Mouse (Mus musculus): Measurements from ENCODE around the gene Lce1j. TPM values are rescaled to one million over a fixed set of nuclear protein-coding genes. Genes with fewer than 3 reads are reported as not detected.
"Not testable (repeated sequence)": the region's sequence is repeated elsewhere in the genome, so short reads cannot be mapped to it uniquely, and the experiment has no call there.

Lce1j gene
- polyA plus RNA-seq (2015; fragmentation: Nextera tagmentation; extraction: Ambion mirVana), result not detected in 2 replicates

DNA sequence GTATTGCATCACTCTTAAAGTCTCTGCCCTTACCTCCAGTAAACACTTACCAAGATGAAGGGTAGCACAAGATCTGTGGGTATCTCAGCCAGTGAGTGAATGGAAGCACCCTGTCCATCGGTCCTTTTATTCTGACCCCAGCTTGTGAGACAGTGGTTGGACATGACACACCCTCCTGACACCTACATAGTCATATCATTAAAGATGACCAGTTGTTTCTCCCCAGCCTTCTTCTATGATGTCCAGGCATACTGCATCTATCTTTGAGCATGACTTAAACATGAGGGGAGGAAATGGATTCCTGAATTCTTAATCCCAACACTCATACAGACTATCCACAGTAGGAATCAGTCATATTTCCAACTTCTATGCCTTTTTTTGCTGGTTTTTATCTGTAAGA, at the start of gene Lce1j:
Gene Lce1j (minus strand): TSS at position 101 of the 400 bp plus-strand sequence.
- Histone ChIP-seq H3K9me3 (no peaks in the 10 kb centered on the region), H3K4me2 (no peak within 1 kb of the TSS), H3K4me3 (no peak within 1 kb of the TSS), H3K36me3 (no peaks in the 10 kb centered on the region), H3K9ac (no peak within 1 kb of the TSS), H3K27ac (no peak within 1 kb of the TSS), H3K27me3 (no peaks in the 10 kb centered on the region), H3K4me1 (no peaks in the 10 kb centered on the region)
- ATAC-seq (ENCODE audit: borderline replicate concordance, extremely low read depth, low FRiP score, low TSS enrichment), result no peak
- WGBS, result 74% methylated on average over 1 of the region's 1 CpGs

DNA sequence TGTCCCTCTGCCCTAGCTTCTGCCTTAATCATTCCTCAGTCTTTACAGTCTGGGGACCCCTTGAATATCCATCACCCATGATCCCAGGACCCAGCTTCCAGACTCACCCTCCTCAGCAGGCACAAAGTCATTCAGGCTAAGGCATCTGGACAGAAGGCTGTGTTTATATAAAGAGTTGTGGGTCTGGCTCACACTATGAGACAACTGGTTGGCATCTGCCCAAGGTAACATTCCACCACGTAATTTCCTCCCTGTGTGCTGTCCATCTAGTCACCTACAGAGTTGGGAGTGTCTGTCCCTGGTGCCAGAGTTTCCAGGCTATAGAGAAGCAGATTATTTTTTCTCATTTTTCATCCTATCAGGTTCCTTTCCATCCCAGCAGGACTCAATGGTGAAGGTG, 36.8 kb upstream of the Lce1j start, which contains the start of gene Kprp:
Gene Kprp (minus strand): TSS at position 140 of the 400 bp plus-strand sequence.
- Histone ChIP-seq H3K36me3 (no peaks in the 10 kb centered on the region), H3K27ac (no peak within 1 kb of the TSS), H3K4me2 (no peak within 1 kb of the TSS), H3K4me1 (no peaks in the 10 kb centered on the region), H3K4me3 (no peak within 1 kb of the TSS), H3K9ac (no peak within 1 kb of the TSS), H3K9me3 (no peaks in the 10 kb centered on the region), H3K27me3 (no peaks in the 10 kb centered on the region)
- WGBS, result 10% methylated on average over 1 of the region's 1 CpGs
- ATAC-seq (ENCODE audit: borderline replicate concordance, extremely low read depth, low FRiP score, low TSS enrichment), result no peak

DNA sequence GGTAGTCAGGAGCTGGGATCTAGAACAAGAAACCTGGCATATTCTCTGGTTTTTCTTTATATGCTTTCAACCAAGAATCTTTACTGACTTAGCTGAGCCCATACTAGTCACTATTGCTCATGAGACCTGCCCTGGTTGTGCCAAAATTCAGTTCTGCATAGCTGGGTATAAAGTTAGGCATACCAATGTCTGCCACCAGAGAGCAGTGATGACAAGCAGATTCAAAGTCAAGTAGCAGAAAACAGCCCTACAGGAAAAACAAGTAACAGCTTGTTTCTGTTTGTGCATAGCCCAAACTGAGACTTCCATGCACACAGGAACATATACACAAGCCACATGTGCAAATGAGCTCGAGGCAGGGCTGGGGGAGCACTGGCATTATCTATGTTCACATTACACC, 35.5 kb upstream of the Lce1j start:
- Histone ChIP-seq H3K9ac (no peak overlapping the region), H3K4me2 (no peak overlapping the region), H3K4me1 (no peaks in the 10 kb centered on the region), H3K27me3 (no peaks in the 10 kb centered on the region), H3K9me3 (no peaks in the 10 kb centered on the region), H3K36me3 (no peaks in the 10 kb centered on the region), H3K27ac (no peak overlapping the region), H3K4me3 (no peak overlapping the region)
- ATAC-seq (ENCODE audit: borderline replicate concordance, extremely low read depth, low FRiP score, low TSS enrichment), result no peak
- WGBS, result 32% methylated on average over 1 of the region's 1 CpGs

DNA sequence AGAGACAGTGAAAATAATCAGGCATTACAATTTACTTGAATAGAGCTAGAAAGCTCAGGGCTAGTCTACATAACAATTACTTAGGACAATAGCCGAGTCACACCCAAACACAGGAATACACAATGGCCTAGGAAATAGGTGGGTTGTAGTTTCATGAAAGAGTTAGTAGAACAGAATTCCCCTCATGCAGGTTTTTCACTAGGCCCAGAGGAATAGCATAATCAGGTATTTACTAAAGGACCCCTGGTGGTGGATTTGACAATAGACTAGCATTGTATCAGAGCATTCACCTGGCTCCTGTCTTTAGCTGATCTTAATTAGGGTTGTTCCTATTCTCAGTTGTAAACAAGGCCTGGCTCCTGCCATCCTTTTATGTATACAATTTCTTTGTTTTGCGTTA, 25.7 kb upstream of the Lce1j start:
- whole genome bisulfite sequencing, result 91% methylated on average over 2 of the region's 2 CpGs
- not testable (repeated sequence) for H3K9ac ChIP-seq; H3K27me3 ChIP-seq; H3K9me3 ChIP-seq; H3K4me3 ChIP-seq; H3K4me1 ChIP-seq; H3K4me2 ChIP-seq; ATAC-seq (ENCODE audit: borderline replicate concordance, extremely low read depth, low FRiP score, low TSS enrichment); H3K36me3 ChIP-seq; H3K27ac ChIP-seq

DNA sequence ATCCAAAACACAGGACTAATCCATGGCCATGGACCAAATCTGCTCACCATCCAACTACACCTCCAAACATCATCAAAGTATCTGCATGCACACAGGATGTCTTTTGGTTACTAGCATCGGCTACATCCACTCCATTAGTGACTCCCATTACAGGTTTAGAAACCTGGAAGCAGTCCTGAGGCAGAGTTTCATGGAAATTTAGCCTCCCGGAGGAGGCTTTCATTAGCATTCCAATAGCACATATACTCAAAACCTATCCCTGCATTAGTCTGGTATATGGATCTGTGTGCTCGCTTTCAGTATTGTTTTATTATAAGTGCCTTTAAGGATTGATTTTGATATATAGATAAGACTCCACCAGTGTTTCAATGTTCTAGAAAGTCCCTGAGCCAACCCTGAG, 25.3 kb upstream of the Lce1j start:
- ATAC-seq (ENCODE audit: borderline replicate concordance, extremely low read depth, low FRiP score, low TSS enrichment), result no peak
- Histone ChIP-seq H3K4me3 (no peak overlapping the region), H3K4me1 (no peaks in the 10 kb centered on the region), H3K4me2 (no peak overlapping the region), H3K9ac (no peak overlapping the region), H3K9me3 (no peaks in the 10 kb centered on the region), H3K27ac (no peak overlapping the region), H3K27me3 (no peaks in the 10 kb centered on the region), H3K36me3 (no peaks in the 10 kb centered on the region)
- 88% methylated on average over 3 of the region's 3 CpGs for WGBS

DNA sequence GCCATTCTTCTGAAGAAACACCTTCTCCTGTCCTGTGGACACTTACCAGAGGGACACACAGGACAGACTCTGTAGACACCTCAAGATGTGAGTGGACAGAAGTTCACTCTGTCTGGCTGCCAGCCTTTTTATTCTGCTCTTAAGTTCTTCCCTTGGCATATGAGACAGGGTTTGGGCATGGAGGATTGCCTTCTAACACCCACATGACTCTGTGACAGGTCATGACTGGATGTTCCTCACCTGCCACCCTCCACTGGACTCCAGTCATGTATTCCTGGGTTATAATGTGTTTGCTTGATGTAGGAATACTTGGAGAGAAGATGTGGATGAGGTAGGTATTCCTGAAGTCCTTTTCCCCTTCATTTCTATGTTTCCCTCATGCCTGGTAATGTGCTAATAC, 17.5 kb upstream of the Lce1j start, which contains the start of gene Lce1k:
Gene Lce1k (minus strand): TSS at position 101 of the 400 bp plus-strand sequence.
- Histone ChIP-seq H3K27ac (no peak within 1 kb of the TSS), H3K4me3 (no peak within 1 kb of the TSS), H3K36me3 (no peaks in the 10 kb centered on the region), H3K4me2 (no peak within 1 kb of the TSS), H3K9ac (no peak within 1 kb of the TSS), H3K4me1 (no peaks in the 10 kb centered on the region), H3K9me3 (no peaks in the 10 kb centered on the region), H3K27me3 (no peaks in the 10 kb centered on the region)
- no peak for ATAC-seq (ENCODE audit: borderline replicate concordance, extremely low read depth, low FRiP score, low TSS enrichment)

DNA sequence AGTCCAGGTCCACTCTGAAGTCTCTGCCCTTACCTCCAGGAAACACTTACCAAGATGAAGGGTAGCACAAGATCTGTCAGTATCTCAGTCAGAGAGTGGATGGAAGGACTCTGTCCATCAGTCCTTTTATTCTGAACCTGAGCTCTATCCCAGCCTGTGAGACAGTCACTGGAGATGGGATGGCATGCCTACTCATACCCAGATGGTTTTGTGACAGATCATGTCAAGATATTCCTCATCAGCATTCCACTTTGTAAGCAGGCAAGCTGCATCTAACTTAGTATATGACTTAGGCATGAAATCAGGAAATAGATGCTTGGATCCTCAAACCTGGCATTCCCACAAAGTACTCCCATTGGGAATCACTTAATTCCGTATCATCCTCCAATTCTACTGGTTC, 11.5 kb downstream of the Lce1j start, which contains the start of gene Lce1i:
Gene Lce1i (minus strand): TSS at position 101 of the 400 bp plus-strand sequence.
- Histone ChIP-seq H3K9ac (no peak within 1 kb of the TSS), H3K9me3 (no peaks in the 10 kb centered on the region), H3K4me1 (no peaks in the 10 kb centered on the region), H3K27me3 (no peaks in the 10 kb centered on the region), H3K4me3 (no peak within 1 kb of the TSS), H3K36me3 (no peaks in the 10 kb centered on the region), H3K27ac (no peak within 1 kb of the TSS), H3K4me2 (no peak within 1 kb of the TSS)
- ATAC-seq (ENCODE audit: borderline replicate concordance, extremely low read depth, low FRiP score, low TSS enrichment), result no peak
- WGBS, result 82% methylated on average over 1 of the region's 1 CpGs

DNA sequence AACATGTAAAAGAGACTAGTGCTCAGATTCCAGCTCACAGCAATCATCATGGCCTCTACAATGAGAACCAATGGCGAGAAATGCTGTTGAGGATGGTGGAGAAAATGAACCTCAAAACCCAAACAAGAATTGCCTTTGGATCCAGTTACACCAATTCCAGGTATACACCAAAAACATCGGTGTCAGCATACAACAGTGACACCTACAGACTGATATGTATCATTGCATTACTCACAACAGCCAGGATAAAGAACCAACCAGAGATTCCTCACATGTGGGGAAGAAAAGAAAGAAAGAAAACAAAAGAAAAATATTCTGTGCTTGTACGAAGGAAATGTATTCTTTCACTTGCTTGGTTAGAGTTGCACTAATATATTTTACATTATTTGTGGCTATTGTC, 18.7 kb downstream of the Lce1j start:
- Histone ChIP-seq H3K4me2 (no peak overlapping the region), H3K4me3 (no peak overlapping the region)
- 22% methylated on average over 3 of the region's 3 CpGs for WGBS

DNA sequence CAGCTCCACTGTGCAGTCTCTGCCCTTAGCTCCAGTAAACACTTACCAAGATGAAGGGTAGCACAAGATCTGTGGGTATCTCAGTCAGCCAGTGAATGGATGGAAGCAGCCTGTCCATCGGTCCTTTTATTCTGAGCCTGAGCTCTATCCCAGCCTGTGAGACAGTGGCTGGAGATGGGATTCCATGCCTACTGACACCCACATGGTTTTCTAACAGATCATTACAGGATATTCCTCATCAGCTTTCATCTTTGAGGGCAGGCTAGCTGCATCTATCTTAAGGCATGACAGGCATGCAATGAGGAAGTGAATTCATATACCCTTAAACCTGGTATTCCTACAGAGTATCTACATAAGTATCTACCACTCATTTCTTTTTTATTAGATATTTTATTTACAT, 25.3 kb downstream of the Lce1j start, which contains the start of gene Lce1h:
Gene Lce1h (minus strand): TSS at position 101 of the 400 bp plus-strand sequence.
- no peaks in the 10 kb centered on the region for H3K27me3 ChIP-seq
- no peaks in the 10 kb centered on the region for H3K36me3 ChIP-seq
- no peak within 1 kb of the TSS for H3K9ac ChIP-seq
- H3K4me1 ChIP-seq, result no peaks in the 10 kb centered on the region
- H3K4me2 ChIP-seq, result no peak within 1 kb of the TSS
- no peak within 1 kb of the TSS for H3K4me3 ChIP-seq
- ATAC-seq (ENCODE audit: borderline replicate concordance, extremely low read depth, low FRiP score, low TSS enrichment), result no peak
- no peak within 1 kb of the TSS for H3K27ac ChIP-seq
- no peaks in the 10 kb centered on the region for H3K9me3 ChIP-seq
- WGBS, result 88% methylated on average over 1 of the region's 1 CpGs

More for the DNA sequence above, 18.7 kb downstream of the Lce1j start:
- Histone ChIP-seq H3K27me3 (no peaks in the 10 kb centered on the region), H3K9ac (no peak overlapping the region), H3K27ac (no peak overlapping the region), H3K36me3 (no peaks in the 10 kb centered on the region), H3K9me3 (no peaks in the 10 kb centered on the region), H3K4me1 (no peaks in the 10 kb centered on the region)
- no peak for ATAC-seq (ENCODE audit: borderline replicate concordance, extremely low read depth, low FRiP score, low TSS enrichment)

DNA sequence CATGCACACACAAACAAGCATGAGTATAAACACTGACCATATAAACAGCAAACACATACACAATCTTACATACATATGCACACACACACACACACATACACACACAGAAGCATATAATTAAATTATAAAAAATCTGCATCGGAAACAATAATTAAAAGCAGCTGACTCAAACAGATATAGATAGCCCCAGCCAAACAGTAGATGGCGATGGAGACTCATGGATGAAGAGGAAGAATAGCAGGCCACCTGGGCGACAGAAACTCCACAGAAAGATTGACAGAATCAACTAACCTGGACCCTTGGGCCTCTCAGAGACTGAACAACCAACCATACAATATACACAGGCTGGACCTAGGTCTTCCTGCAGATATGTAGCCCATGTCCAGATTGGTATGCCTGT, 37.1 kb downstream of the Lce1j start:
- Histone ChIP-seq H3K36me3 (no peaks in the 10 kb centered on the region), H3K4me1 (no peaks in the 10 kb centered on the region), H3K4me2 (no peak overlapping the region), H3K27ac (no peak overlapping the region), H3K9ac (no peak overlapping the region), H3K27me3 (no peaks in the 10 kb centered on the region), H3K9me3 (no peaks in the 10 kb centered on the region), H3K4me3 (no peak overlapping the region)
- 29% methylated on average over 3 of the region's 3 CpGs for WGBS
- no peak for ATAC-seq (ENCODE audit: borderline replicate concordance, extremely low read depth, low FRiP score, low TSS enrichment)

DNA sequence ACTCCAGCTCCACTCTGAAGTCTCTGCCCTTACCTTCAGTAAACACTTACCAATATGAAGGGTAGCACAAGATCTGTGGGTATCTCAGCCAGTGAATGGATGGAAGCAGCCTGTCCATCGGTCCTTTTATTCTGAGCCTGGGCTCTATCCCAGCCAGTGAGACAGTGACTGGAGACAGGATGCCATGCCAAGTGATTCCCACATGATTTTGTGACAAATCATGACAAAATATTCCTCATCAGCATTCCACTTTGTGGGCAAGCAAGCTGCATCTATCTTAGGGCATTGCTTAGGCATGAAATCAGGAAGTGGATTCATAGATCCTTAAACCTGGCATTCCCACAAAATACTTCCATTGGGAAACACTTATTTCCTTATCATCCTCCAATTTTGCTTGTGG, 38.1 kb downstream of the Lce1j start, which contains the start of gene Lce1g:
Gene Lce1g (minus strand): TSS at position 101 of the 400 bp plus-strand sequence.
- no peak within 1 kb of the TSS for H3K4me2 ChIP-seq
- no peaks in the 10 kb centered on the region for H3K27me3 ChIP-seq
- 83% methylated on average over 1 of the region's 1 CpGs for WGBS
- no peaks in the 10 kb centered on the region for H3K4me1 ChIP-seq
- no peaks in the 10 kb centered on the region for H3K9me3 ChIP-seq
- ATAC-seq (ENCODE audit: borderline replicate concordance, extremely low read depth, low FRiP score, low TSS enrichment), result no peak
- H3K27ac ChIP-seq, result no peak within 1 kb of the TSS
- no peak within 1 kb of the TSS for H3K9ac ChIP-seq
- no peak within 1 kb of the TSS for H3K4me3 ChIP-seq
- H3K36me3 ChIP-seq, result no peaks in the 10 kb centered on the region

DNA sequence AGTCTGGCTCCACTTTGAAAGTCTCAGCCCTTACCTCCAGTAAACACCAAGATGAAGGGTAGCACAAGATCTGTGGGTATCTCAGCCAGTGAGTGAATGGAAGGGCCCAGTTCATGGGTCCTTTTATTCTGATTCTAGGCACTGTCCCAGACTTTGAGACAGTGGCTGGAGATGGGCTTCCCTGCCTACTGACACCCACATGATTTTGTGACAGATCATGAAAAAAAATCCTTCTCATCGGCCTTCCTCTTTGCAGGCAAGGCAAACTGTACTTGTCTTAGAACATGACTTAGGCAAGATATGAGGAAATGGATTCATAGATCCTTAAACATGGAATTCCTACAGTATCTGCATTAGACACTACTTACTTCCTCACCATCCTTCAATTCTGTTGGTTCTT, 51.3 kb downstream of the Lce1j start, which contains the start of gene Gm38119:
Gene Gm38119 (minus strand): TSS at position 101 of the 400 bp plus-strand sequence.
- Histone ChIP-seq H3K4me2 (no peak within 1 kb of the TSS), H3K27ac (no peak within 1 kb of the TSS), H3K4me1 (no peaks in the 10 kb centered on the region), H3K4me3 (no peak within 1 kb of the TSS), H3K9ac (no peak within 1 kb of the TSS), H3K36me3 (no peaks in the 10 kb centered on the region), H3K9me3 (no peaks in the 10 kb centered on the region), H3K27me3 (no peaks in the 10 kb centered on the region)
- 55% methylated on average over 1 of the region's 1 CpGs for WGBS
- ATAC-seq (ENCODE audit: borderline replicate concordance, extremely low read depth, low FRiP score, low TSS enrichment), result no peak
